Mouse (Mus musculus) C2C12 (cell line): ENCODE measurements around the gene Dpf3. TPM values are rescaled to one million over a fixed set of nuclear protein-coding genes. Genes with fewer than 3 reads are reported as not detected.

Experiments
- H3K27me3 ChIP-seq: one replicate; pipeline ENCODE4 v1.6.1; 2011; ENCODE audit not compliant: control insufficient read depth, insufficient read depth, insufficient read length
- H3K36me3 ChIP-seq: one replicate; pipeline ENCODE4 v1.6.1; 2011; ENCODE audit not compliant: control insufficient read depth, insufficient read depth
- H3K4me3 ChIP-seq: one replicate; pipeline ENCODE4 v1.5.1; 2011; ENCODE audit warnings: mild to moderate bottlenecking, control low read depth; ENCODE audit not compliant: poor library complexity, insufficient read depth, severe bottlenecking
- H3K79me2 ChIP-seq: one replicate; pipeline ENCODE4 v1.6.1; 2011; ENCODE audit not compliant: control insufficient read depth, insufficient read depth
- H3K79me3 ChIP-seq: one replicate; pipeline ENCODE4 v1.6.1; 2011; ENCODE audit warnings: low read depth, control low read depth
- H3ac ChIP-seq: one replicate; pipeline ENCODE3; 2011; ENCODE audit warnings: low read depth; ENCODE audit not compliant: control insufficient read depth, insufficient read length
- CEBPB ChIP-seq: IDR thresholded peaks from one replicate; pipeline ENCODE4 v1.6.1; 2011; ENCODE audit warnings: low read depth, mild to moderate bottlenecking, control low read depth, moderate library complexity
- CTCF ChIP-seq: IDR thresholded peaks from one replicate; pipeline ENCODE4 v1.5.1; 2011; ENCODE audit not compliant: control insufficient read depth, insufficient read depth, insufficient read length
- FOSL1 ChIP-seq: IDR thresholded peaks from one replicate; pipeline ENCODE4 v1.8.0; 2011; ENCODE audit warnings: mild to moderate bottlenecking, low read length; ENCODE audit not compliant: poor library complexity, insufficient read depth, severe bottlenecking
- MAX ChIP-seq: IDR thresholded peaks from one replicate; pipeline ENCODE4 v1.6.1; 2011; ENCODE audit warnings: mild to moderate bottlenecking, control low read depth
- MYOD1 ChIP-seq: IDR thresholded peaks from one replicate; pipeline ENCODE4 v1.6.1; 2011; ENCODE audit warnings: low read depth; ENCODE audit not compliant: control insufficient read depth, insufficient read length
- MYOG ChIP-seq: IDR thresholded peaks from one replicate; pipeline ENCODE4 v1.6.1; 2011; ENCODE audit not compliant: control insufficient read depth, insufficient read length; ENCODE audit errors: extremely low read depth
- USF1 ChIP-seq: IDR thresholded peaks from one replicate; pipeline ENCODE4 v1.6.1; 2011; ENCODE audit warnings: low read depth, mild to moderate bottlenecking, control low read depth, moderate library complexity
- polyA plus RNA-seq: library from polyadenylated mRNA; unstranded; fragments of >200 nt; fragmentation: generic; extraction: Trizol; gene quantifications from one replicate; pipeline ENCODE4 v1.2.1, GENCODE M21; 2012; ENCODE audit warnings: missing spikeins

Gene Dpf3
- polyA plus RNA-seq, 1 experiment = 0.25 TPM

- no peak overlapping the region for H3K4me3 ChIP-seq
- H3K79me2 ChIP-seq = no peaks in the 10 kb centered on the region
- H3K79me3 ChIP-seq = no peaks in the 10 kb centered on the region
- peaks cover 28% of the 10 kb centered on the region for H3K27me3 ChIP-seq
- TF ChIP-seq USF1 (no peak), MYOG (no peak), MYOD1 (no peak), CTCF (no peak), FOSL1 (no peak), CEBPB (no peak), MAX (no peak)
- no peaks in the 10 kb centered on the region for H3K36me3 ChIP-seq
- no peak overlapping the region for H3ac ChIP-seq
Observed at GRCm38 (mm10) chr12:83484855-83485745, 2.4 kb downstream of the Dpf3 start.

GRCm38 (mm10) chr12:83483653-83484052 lies 3.9 kb downstream of the Dpf3 start:
- Histone ChIP-seq H3K79me3 (no peaks in the 10 kb centered on the region), H3K79me2 (no peaks in the 10 kb centered on the region), H3K27me3 (peaks cover 28% of the 10 kb centered on the region), H3ac (no peak overlapping the region), H3K4me3 (no peak overlapping the region), H3K36me3 (no peaks in the 10 kb centered on the region)
- no peak for TF ChIP-seq MAX
- TF ChIP-seq USF1 = no peak
- no peak for TF ChIP-seq CTCF
- TF ChIP-seq FOSL1 = no peak
- no peak for TF ChIP-seq MYOD1
- no peak for TF ChIP-seq MYOG
- no peak for TF ChIP-seq CEBPB

GRCm38 (mm10) chr12:83481439-83481838 lies 6.1 kb downstream of the Dpf3 start:
- H3K79me2 ChIP-seq = no peaks in the 10 kb centered on the region
- TF ChIP-seq CEBPB = no peak
- no peak for TF ChIP-seq MAX
- TF ChIP-seq FOSL1 = no peak
- TF ChIP-seq CTCF = no peak
- no peak for TF ChIP-seq USF1
- TF ChIP-seq MYOD1 = no peak
- TF ChIP-seq MYOG = no peak
- no peak overlapping the region for H3ac ChIP-seq
- no peaks in the 10 kb centered on the region for H3K79me3 ChIP-seq
- H3K36me3 ChIP-seq = no peaks in the 10 kb centered on the region
- H3K4me3 ChIP-seq = no peak overlapping the region
- peaks cover 33% of the 10 kb centered on the region for H3K27me3 ChIP-seq

- H3K4me3 ChIP-seq = no peak overlapping the region
- peaks cover 20% of the 10 kb centered on the region for H3K27me3 ChIP-seq
- no peak for TF ChIP-seq MYOD1
- no peak overlapping the region for H3ac ChIP-seq
- H3K79me3 ChIP-seq = no peaks in the 10 kb centered on the region
- H3K79me2 ChIP-seq = no peaks in the 10 kb centered on the region
- no peaks in the 10 kb centered on the region for H3K36me3 ChIP-seq
Observed at GRCm38 (mm10) chr12:83479818-83480401, 7.6 kb downstream of the Dpf3 start.

GRCm38 (mm10) chr12:83479140-83479539 lies 8.4 kb downstream of the Dpf3 start:
- no peak for TF ChIP-seq MAX
- TF ChIP-seq MYOG = no peak
- H3K4me3 ChIP-seq = no peak overlapping the region

GRCm38 (mm10) chr12:83476277-83476676 lies 11.2 kb downstream of the Dpf3 start:
- no peak for TF ChIP-seq MYOD1
- no peak for TF ChIP-seq MYOG
- no peak for TF ChIP-seq USF1
- no peak for TF ChIP-seq CTCF
- no peak for TF ChIP-seq MAX
- no peak for TF ChIP-seq CEBPB
- no peak for TF ChIP-seq FOSL1
- H3K4me3 ChIP-seq = no peak overlapping the region
- H3K36me3 ChIP-seq = no peaks in the 10 kb centered on the region
- no peaks in the 10 kb centered on the region for H3K79me3 ChIP-seq
- H3K27me3 ChIP-seq = peaks cover 24% of the 10 kb centered on the region
- no peaks in the 10 kb centered on the region for H3K79me2 ChIP-seq
- H3ac ChIP-seq = no peak overlapping the region

More at GRCm38 (mm10) chr12:83479140-83479539, 8.4 kb downstream of the Dpf3 start:
- H3K36me3 ChIP-seq = no peaks in the 10 kb centered on the region
- peaks cover 15% of the 10 kb centered on the region for H3K27me3 ChIP-seq
- H3ac ChIP-seq = no peak overlapping the region
- no peaks in the 10 kb centered on the region for H3K79me3 ChIP-seq
- H3K79me2 ChIP-seq = no peaks in the 10 kb centered on the region
